Mouse (Mus musculus) ovary, adult 10 weeks (tissue): Measurements from ENCODE around the gene Olfr1044. TPM values are rescaled to one million over a fixed set of nuclear protein-coding genes. Genes with fewer than 3 reads are reported as not detected.

Experiments
- polyA plus RNA-seq: library from polyadenylated mRNA; stranded (reverse); fragments of 350-450 nt; fragmentation: Illumina TruSeq; extraction: RNeasy Lipid Tissue Mini Kit (QIAGEN cat#74804); gene quantifications from one replicate; pipeline ENCODE4 v1.2.3, GENCODE M21; 2014

The Olfr1044 gene
- polyA plus RNA-seq: not detected

DNA sequence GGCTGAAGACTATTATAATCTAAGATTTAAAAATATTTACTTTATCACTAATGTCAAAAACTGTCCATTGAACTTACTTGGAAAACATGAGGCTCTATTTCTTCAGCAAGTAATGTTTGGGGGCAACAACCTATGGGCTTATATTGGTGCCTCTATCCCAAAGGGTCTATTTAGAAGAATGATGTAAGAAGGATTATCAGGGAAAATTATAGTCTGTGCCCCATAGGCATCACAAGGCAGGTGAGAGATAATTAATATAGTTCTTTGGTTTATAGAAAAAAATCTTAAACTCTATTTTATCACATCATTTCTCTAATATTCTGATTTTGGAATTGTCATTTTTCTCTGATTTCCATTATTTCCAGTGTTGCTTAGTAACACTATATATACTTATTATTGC is at the start of gene Olfr1044:
Gene Olfr1044 (minus strand): TSS at position 101 of the 400 bp plus-strand sequence.

GRCm38 (mm10) chr2:86219214-86219613 is 41.6 kb upstream of the Olfr1044 start, which contains the start of gene Olfr1046:
TSS of gene Olfr1046 (minus strand) at chr2:86219314.

GRCm38 (mm10) chr2:86202909-86203308 is 25.3 kb upstream of the Olfr1044 start, which contains the start of gene Olfr1045:
TSS of gene Olfr1045 (minus strand) at chr2:86203009.

GRCm38 (mm10) chr2:86185583-86185982 is 8.0 kb upstream of the Olfr1044 start, which contains the start of gene Olfr52:
TSS of gene Olfr52 (minus strand) at chr2:86185683.

GRCm38 (mm10) chr2:86167422-86167821 is 10.2 kb downstream of the Olfr1044 start, which contains the start of gene Olfr1043:
TSS of gene Olfr1043 (minus strand) at chr2:86167522.

DNA sequence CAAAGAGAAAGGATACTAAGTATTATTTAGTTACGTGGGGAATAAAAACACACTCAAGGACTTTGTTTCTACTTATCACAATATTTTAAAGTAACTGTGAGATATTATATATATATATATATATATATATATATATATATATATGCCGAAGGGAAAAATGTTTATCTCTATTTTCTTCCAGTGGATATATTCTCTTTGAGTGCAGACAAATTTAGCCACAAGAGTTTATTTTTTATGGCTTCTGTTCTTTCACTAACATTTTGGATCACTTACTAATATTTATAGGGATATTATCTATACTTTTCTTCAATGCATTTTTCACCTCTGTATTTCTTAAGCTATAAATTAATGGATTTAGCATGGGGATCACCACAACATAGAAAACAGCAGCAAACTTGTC is 15.9 kb downstream of the Olfr1044 start, which contains the start of gene Olfr1042:
Gene Olfr1042 (minus strand): TSS at position 101 of the 400 bp plus-strand sequence.

GRCm38 (mm10) chr2:86146632-86147031 is 31.0 kb downstream of the Olfr1044 start, which contains the start of gene Olfr1040:
TSS of gene Olfr1040 (minus strand) at chr2:86146732.

DNA sequence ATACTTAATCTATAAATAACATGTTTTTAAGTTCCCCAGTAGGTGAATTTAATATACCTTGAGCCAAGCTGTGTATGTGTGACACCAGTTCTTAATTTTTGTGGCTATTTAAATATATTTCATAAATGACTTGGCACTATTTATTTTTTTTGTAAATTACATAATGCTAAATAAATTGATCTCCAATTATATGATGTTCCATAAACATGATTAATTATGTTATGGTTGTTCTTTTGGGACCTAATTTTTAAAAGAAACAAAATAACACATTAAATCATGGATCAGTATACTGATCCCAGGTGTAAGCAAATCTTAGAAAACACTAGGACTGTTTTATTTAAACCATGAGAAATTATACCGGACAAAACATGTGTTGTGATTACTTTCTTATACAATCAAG is 41.8 kb downstream of the Olfr1044 start, which contains the start of gene Olfr1039:
Gene Olfr1039 (minus strand): TSS at position 101 of the 400 bp plus-strand sequence.

Other genes with a start within 250 kb of the Olfr1044 start
- not detected for gene Olfr1028, start 227.4 kb downstream of the Olfr1044 start, polyA plus RNA-seq
- 0.34 TPM for gene Olfr1029, start 203.9 kb downstream of the Olfr1044 start, polyA plus RNA-seq
- gene Olfr1030, start 198.5 kb downstream of the Olfr1044 start, polyA plus RNA-seq: not detected
- gene Olfr1031, start 187.5 kb downstream of the Olfr1044 start, polyA plus RNA-seq: not detected
- gene Olfr1032, start 172.3 kb downstream of the Olfr1044 start, polyA plus RNA-seq: not detected
- 26.2 TPM for gene Olfr1033, start 157.2 kb downstream of the Olfr1044 start, polyA plus RNA-seq
- gene Olfr1034, start 132.0 kb downstream of the Olfr1044 start, polyA plus RNA-seq: 4.1 TPM
- not detected for gene Olfr1036, start 103.8 kb downstream of the Olfr1044 start, polyA plus RNA-seq
- gene Olfr1037, start 90.4 kb downstream of the Olfr1044 start, polyA plus RNA-seq: not detected
- gene Olfr1039, start 41.9 kb downstream of the Olfr1044 start, polyA plus RNA-seq: not detected
- not detected for gene Olfr1040, start 31.1 kb downstream of the Olfr1044 start, polyA plus RNA-seq
- not detected for gene Olfr1042, start 16.0 kb downstream of the Olfr1044 start, polyA plus RNA-seq
- not detected for gene Olfr1043, start 10.3 kb downstream of the Olfr1044 start, polyA plus RNA-seq
- not detected for gene Olfr52, start 7.9 kb upstream of the Olfr1044 start, polyA plus RNA-seq
- not detected for gene Olfr1045, start 25.2 kb upstream of the Olfr1044 start, polyA plus RNA-seq
- gene Olfr1046, start 41.5 kb upstream of the Olfr1044 start, polyA plus RNA-seq: not detected
- not detected for gene Olfr1047, start 53.6 kb upstream of the Olfr1044 start, polyA plus RNA-seq
- gene Olfr1048, start 62.5 kb upstream of the Olfr1044 start, polyA plus RNA-seq: not detected
- gene Olfr1049, start 80.5 kb upstream of the Olfr1044 start, polyA plus RNA-seq: not detected
- gene Olfr1051, start 101.3 kb upstream of the Olfr1044 start, polyA plus RNA-seq: not detected
- not detected for gene Olfr1052, start 114.6 kb upstream of the Olfr1044 start, polyA plus RNA-seq
- not detected for gene Olfr1053, start 137.5 kb upstream of the Olfr1044 start, polyA plus RNA-seq
- gene Olfr1054, start 157.6 kb upstream of the Olfr1044 start, polyA plus RNA-seq: not detected
- gene Olfr1055, start 172.5 kb upstream of the Olfr1044 start, polyA plus RNA-seq: not detected
- not detected for gene Olfr1056, start 184.6 kb upstream of the Olfr1044 start, polyA plus RNA-seq
- gene Olfr1057, start 200.6 kb upstream of the Olfr1044 start, polyA plus RNA-seq: not detected
- gene Olfr1058, start 210.7 kb upstream of the Olfr1044 start, polyA plus RNA-seq: not detected
- gene Olfr1061, start 236.2 kb upstream of the Olfr1044 start, polyA plus RNA-seq: not detected
- not detected for gene Olfr1062, start 248.9 kb upstream of the Olfr1044 start, polyA plus RNA-seq